Mouse (Mus musculus) liver, adult 2 months (tissue): ENCODE data around the gene Abhd14a. TPM values are rescaled to one million over a fixed set of nuclear protein-coding genes. Genes with fewer than 3 reads are reported as not detected.
A peak's percentile ranks its signal among the peaks of the same experiment; 100 is the strongest.

Source experiments
- DNase-seq: peaks from one replicate; pipeline ENCODE4 v3.0.0-alpha.2; 2011; ENCODE audit warnings: low read depth, low spot score; ENCODE audit errors: extremely low read depth
- H3K27ac ChIP-seq: fragments of 200-500 bp; replicated peaks from 2 replicates; pipeline ENCODE4 v1.5.1; 2012; ENCODE audit warnings: low read depth, mild to moderate bottlenecking, control low read depth, inconsistent platforms, low read length; ENCODE audit not compliant: insufficient read depth
- H3K27me3 ChIP-seq: fragments of 200-500 bp; 2 replicates; pipeline ENCODE4 v1.6.1; 2012; ENCODE audit warnings: mild to moderate bottlenecking, moderate library complexity, low read length, inconsistent platforms; ENCODE audit not compliant: control insufficient read depth, insufficient read depth
- H3K36me3 ChIP-seq: fragments of 200-500 bp; 2 replicates; pipeline ENCODE4 v1.6.1; 2012; ENCODE audit warnings: low read length, inconsistent platforms; ENCODE audit not compliant: control insufficient read depth, insufficient read depth
- H3K4me1 ChIP-seq: fragments of 200-500 bp; 2 replicates; pipeline ENCODE4 v1.6.1; 2011; ENCODE audit warnings: low read length; ENCODE audit not compliant: control insufficient read depth, insufficient read depth
- H3K4me3 ChIP-seq: fragments of 200-500 bp; 2 replicates; pipeline ENCODE4 v1.5.1; 2011; ENCODE audit warnings: low read depth, mild to moderate bottlenecking, control low read depth, low read length, moderate library complexity; ENCODE audit not compliant: insufficient read depth
- H3K79me2 ChIP-seq: fragments of 200-500 bp; 2 replicates; pipeline ENCODE4 v1.6.1; 2012; ENCODE audit warnings: inconsistent platforms, mild to moderate bottlenecking, low read length, moderate library complexity; ENCODE audit not compliant: control insufficient read depth, insufficient read depth
- H3K9ac ChIP-seq: fragments of 200-500 bp; 2 replicates; pipeline ENCODE4 v1.6.1; 2012; ENCODE audit warnings: low read depth, mild to moderate bottlenecking, control low read depth, inconsistent platforms, low read length
- CTCF ChIP-seq: fragments of 200-500 bp; IDR thresholded peaks from 2 replicates; pipeline ENCODE4 v1.5.1; 2011; ENCODE audit warnings: low read depth, low read length, control low read depth
- POLR2A ChIP-seq: fragments of 200-500 bp; IDR thresholded peaks from 2 replicates; pipeline ENCODE4 v1.6.1; 2011; ENCODE audit warnings: low read length, control low read depth; ENCODE audit not compliant: insufficient read depth; ENCODE audit errors: extremely low read depth
- WGBS: fragments of 180-500 bp; shearing (Covaris S2); methylation state at CpG from one replicate; pipeline ENCODE4 v1.1.7; 2018; 5-methylcytosine and 5-hydroxymethylcytosine counted together
- polyA plus RNA-seq: library from polyadenylated mRNA; depleted of rRNA; stranded (reverse); fragments of >200 nt; gene quantifications from 2 replicates; pipeline ENCODE4 v1.2.3, GENCODE M21; 2012
- total RNA-seq: library from RNA; depleted of rRNA; stranded (reverse); fragments of >200 nt; gene quantifications from 2 replicates; pipeline ENCODE4 v1.2.3, GENCODE M21; 2014

Abhd14a gene
- total and polyA plus RNA-seq, 2 experiments: 8.2 to 22.7 TPM

DNA sequence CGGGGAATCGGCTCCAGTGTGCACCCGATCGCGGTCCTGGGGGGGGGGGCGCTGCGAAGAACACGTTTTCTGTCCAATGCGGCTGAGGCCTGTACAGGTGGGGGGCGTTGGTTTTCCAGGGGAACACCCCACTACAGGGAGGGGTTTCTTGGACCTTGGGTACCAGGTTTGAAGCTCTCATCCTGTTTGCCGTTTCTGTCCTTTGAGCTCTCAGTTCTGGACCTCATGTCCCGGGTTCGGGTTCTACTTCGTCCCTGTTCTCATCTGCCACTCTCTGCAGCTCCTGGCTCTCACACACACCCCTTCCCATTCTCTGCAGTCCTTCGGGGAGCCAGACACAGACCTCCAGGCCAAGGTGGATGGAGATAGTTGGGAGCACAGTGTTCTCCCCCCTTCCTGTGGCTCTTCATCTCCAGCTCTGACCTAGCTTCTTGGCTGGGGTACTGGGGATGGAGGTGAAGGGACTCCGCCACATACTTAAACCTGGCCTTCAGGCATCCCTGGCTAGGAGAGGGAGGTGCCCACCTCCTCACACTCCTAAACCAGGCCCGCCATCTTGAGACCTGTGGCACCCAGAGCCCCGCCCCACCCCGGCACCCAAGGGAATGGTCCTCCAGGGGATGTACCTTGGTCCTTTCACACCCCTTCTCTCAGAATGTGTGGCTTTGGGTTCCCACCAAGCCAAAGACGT, 6.7 kb upstream of the Abhd14a start:
- Histone ChIP-seq H3K9ac (peak overlapping the region; percentile 86), H3K4me3 (peak overlapping the region; percentile 72; the same call in 1 of the 2 replicates), H3K27me3 (no peaks in the 10 kb centered on the region), H3K4me1 (peaks cover 25% of the 10 kb centered on the region), H3K79me2 (peaks cover 11% of the 10 kb centered on the region; the same call in 1 of the 2 replicates), H3K27ac (no peak overlapping the region), H3K36me3 (peaks cover 7% of the 10 kb centered on the region; the same call in 1 of the 2 replicates)
- WGBS: 28% methylated on average over 20 of the region's 20 CpGs
- no peak for TF ChIP-seq CTCF
- no peak for TF ChIP-seq POLR2A
- no peak for DNase-seq

DNA sequence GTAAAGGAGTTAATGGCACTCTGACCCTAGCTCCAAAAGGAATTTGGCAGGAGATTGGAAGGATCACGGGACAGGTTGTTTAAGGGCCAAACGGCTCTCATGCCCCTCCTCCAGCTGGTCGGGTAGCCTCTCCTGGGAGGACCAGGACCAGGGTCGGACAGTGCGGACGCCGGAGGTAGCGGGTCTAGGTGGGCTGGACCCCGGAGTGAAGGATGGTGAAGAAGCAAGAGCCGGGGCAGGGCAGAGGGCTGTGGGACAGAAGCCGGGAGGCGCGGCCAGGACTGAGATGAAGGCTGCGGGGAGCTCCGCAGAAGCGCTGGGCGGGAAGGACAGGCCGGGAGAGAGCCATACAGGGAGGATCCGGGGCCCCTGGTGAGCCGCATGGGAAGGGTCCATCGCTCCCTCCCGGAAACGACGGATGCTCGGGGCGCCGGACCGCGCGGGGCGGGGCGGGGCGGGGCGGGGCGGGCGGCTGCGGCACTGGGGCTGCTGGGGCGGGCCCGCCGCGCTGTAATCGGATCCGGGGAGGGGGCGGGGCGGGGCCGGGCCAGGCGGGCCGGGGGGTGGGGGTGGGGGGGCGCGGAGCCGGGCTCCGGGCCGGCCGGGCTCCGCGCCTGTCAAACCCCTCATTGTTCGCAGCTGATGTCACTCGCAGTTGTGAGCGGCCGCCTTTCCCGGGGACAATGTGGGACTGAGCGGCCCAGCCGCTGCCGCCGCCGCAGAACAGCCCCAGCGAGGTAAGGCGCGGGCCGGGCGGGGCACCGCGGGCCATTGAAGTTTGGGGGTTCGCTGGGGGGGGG, 6.0 kb upstream of the Abhd14a start, which contains the start of gene Pcbp4:
TSS of gene Pcbp4 (plus strand) at position 21 of the 800 bp plus-strand sequence.
- Histone ChIP-seq H3K27ac (peak within 1 kb of the TSS; percentile 93), H3K36me3 (peaks cover 7% of the 10 kb centered on the region; the same call in 1 of the 2 replicates), H3K9ac (peak within 1 kb of the TSS; percentile 86), H3K4me3 (peak within 1 kb of the TSS; percentile 72), H3K79me2 (peaks cover 11% of the 10 kb centered on the region; the same call in 1 of the 2 replicates), H3K27me3 (no peaks in the 10 kb centered on the region), H3K4me1 (peaks cover 25% of the 10 kb centered on the region)
- DNase-seq: peak; percentile 88
- TF ChIP-seq CTCF (no peak), POLR2A (0 out of 2 replicates have a peak, but pooled peaks have one; percentile 23)
- WGBS: under 1% methylated on average over 72 of the region's 74 CpGs

DNA sequence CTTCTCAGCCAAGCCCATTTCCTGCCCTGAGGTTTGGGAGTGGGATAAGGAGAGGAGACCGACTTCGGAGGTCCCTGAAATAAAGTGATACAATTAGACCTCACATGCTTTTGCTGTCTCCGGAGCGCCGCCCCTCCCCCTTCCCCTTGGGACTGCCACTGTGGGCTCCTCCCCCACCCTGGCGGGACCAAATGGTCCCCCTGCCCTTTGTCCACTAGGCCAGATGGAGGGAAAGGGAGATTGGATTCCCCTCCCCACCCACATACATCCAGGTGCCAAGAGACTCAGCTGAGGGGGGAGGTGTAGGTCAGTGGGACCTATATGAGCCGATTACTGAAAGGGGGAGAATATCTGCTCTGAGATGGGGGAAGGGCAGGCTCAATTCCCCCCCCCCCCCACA, 5.3 kb upstream of the Abhd14a start:
- Histone ChIP-seq H3K27me3 (no peaks in the 10 kb centered on the region), H3K27ac (peak overlapping the region; percentile 57), H3K4me3 (no peak overlapping the region), H3K36me3 (peaks cover 7% of the 10 kb centered on the region; the same call in 1 of the 2 replicates), H3K4me1 (peaks cover 28% of the 10 kb centered on the region), H3K79me2 (peaks cover 11% of the 10 kb centered on the region; the same call in 1 of the 2 replicates), H3K9ac (0 out of 2 replicates have a peak overlapping the region, but pooled peaks have one; percentile 5)
- no peak for DNase-seq
- TF ChIP-seq POLR2A: no peak
- TF ChIP-seq CTCF: no peak
- WGBS: 14% methylated on average over 7 of the region's 7 CpGs

DNA sequence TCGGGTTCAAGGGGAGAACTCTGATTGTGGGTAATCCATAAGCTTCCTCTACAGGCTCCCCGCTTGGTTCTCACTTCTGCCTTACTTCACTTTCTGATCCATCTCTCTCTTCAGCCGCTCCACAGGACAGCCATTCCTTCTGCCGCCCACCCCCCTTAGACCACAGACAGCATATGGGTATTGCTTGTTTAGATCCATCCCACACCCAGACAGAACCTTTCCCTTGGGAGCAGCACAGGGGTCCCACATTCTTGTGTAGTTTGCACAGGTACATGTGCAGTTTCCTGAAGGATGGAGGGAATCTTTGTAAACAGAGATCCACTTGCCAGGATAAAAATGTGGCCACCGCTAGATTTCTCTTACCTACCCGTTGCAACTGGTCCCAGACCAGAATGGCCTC, 4.9 kb upstream of the Abhd14a start:
- 60% methylated on average over 6 of the region's 6 CpGs for WGBS
- Histone ChIP-seq H3K4me3 (no peak overlapping the region), H3K9ac (0 out of 2 replicates have a peak overlapping the region, but pooled peaks have one; percentile 5), H3K36me3 (peaks cover 7% of the 10 kb centered on the region; the same call in 1 of the 2 replicates), H3K27me3 (no peaks in the 10 kb centered on the region), H3K79me2 (peaks cover 11% of the 10 kb centered on the region; the same call in 1 of the 2 replicates), H3K27ac (peak overlapping the region; percentile 57), H3K4me1 (peaks cover 28% of the 10 kb centered on the region)
- no peak for DNase-seq
- no peak for TF ChIP-seq CTCF
- TF ChIP-seq POLR2A: no peak

DNA sequence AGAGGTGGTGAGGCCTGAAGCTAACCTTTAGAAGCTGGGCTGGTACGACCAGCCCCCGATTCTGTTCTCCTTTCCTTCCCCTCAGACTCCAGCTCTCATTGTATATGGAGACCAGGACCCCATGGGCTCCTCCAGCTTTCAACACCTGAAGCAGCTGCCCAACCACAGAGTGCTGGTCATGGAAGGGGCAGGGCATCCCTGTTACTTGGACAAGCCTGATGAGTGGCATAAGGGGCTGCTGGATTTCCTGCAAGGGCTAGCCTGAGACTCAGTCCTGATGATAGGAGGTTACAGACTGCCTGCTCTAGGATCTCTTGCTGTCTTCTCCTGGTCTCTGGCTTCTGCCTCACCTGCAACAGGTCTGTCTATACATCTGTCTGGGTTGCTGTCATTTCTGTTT, 4.4 kb upstream of the Abhd14a start:
- H3K36me3 ChIP-seq: peaks cover 7% of the 10 kb centered on the region; the same call in 1 of the 2 replicates
- no peaks in the 10 kb centered on the region for H3K27me3 ChIP-seq
- peaks cover 28% of the 10 kb centered on the region for H3K4me1 ChIP-seq
- no peak overlapping the region for H3K4me3 ChIP-seq
- DNase-seq: no peak
- TF ChIP-seq POLR2A: no peak
- no peak for TF ChIP-seq CTCF
- H3K9ac ChIP-seq: no peak overlapping the region
- H3K27ac ChIP-seq: peak overlapping the region; percentile 57
- H3K79me2 ChIP-seq: peaks cover 11% of the 10 kb centered on the region; the same call in 1 of the 2 replicates
- 69% methylated on average over 2 of the region's 2 CpGs for WGBS
